Mouse (Mus musculus) yolk sac, embryonic 10.5 days (tissue): ENCODE measurements around the gene Scn3b.

Experiments used
- DNase-seq: peaks from one replicate; pipeline ENCODE4 v3.0.0-alpha.2; 2017; ENCODE audit warnings: low spot score

Scn3b gene

DNA sequence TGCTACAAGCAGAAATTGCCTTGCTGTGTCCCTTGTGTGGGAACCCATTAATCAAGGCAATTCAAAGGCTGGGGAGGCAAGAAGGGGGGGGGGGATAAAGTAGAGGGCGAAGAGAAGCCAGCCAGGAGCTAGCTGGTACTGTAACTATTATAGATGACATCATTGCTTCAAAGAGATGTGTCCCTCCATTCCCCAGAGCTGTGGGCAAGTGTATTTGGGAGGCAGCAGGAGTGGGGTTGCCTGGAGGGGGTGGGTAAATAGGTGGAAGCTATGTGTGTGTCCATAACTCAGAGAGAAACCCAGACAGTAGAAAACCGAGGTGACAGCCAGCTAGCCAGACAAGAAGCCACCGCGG is 292 bp upstream of the Scn3b start:
- DNase-seq = no peak

DNA sequence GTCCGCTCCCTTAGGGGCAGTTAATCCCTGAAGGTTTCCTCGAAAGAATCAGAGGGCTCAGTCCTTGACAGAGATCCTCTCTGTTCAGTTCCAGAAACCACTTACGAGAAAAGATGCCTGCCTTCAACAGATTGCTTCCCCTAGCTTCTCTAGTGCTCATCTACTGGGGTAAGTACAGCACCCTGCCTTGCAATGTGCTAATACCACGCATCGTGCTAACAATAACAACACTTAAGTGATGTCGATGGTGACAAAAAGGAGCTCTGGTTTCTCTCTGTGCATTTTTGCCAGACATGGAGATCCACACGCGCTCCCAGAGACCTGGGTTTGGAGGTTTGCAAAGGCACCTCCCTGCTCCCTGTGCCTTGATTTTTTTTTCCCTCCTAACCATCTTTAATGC is 863 bp downstream of the Scn3b start:
- DNase-seq = no peak

DNA sequence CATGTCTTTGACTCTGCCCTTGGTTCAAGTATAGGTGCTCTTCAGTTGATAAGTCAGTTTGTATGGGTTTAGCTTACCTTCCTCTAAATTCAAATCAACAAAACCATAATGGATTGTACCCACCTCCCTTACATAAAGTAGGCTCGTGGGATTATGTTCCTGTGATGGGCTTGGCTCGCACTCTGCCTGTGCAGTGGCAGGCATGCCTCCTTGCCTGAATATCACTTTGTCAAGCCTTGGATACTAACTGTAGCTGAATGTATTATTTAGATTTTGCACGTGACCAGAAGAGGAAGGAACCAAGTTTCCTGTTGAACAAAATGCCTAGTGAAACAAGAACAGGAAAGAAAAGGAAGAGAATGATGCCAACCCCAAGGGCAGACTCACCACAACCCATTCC is 2.1 kb downstream of the Scn3b start:
- no peak for DNase-seq

DNA sequence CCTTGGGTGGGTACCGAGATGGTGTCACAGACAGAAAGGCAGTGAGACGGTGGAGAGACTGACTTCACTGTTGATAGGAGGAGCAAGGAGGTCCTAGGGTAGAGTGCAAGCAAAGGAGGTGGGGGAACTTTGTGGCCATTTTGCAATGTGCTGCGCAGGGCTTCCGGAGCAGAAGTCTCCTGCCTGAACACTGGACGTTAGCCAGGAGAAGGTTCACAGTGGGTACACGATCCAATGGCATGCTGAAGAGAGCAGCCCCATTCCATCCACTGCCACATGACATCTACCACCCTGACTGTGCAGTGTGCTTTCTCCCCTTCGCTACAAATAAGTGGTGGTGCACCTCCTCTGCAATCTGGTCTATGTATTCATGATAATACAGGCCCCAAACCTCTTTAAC is 3.8 kb downstream of the Scn3b start:
- DNase-seq = no peak

- no peak for DNase-seq
Observed at GRCm38 (mm10) chr9:40275904-40276303, 6.9 kb downstream of the Scn3b start.

DNA sequence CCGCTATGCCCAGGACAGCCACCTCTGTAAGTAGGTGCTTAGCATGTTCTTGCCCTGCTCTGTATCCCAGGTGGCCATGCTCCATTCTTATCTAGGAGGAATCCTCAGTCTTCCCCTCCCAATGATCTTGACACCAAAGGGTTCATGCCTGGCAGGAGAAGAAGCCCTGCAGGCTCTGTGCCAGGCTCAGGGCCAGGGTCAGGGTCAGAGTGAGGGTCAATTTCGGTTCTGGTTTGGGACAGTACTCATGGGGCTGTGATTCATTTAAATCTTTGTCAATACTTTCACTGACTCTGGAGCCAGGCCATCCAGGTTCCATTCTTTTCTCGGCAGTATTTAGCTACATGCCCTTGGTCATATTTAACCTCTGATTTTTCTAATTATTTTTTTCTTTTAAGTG is 8.7 kb downstream of the Scn3b start:
- DNase-seq = no peak

DNA sequence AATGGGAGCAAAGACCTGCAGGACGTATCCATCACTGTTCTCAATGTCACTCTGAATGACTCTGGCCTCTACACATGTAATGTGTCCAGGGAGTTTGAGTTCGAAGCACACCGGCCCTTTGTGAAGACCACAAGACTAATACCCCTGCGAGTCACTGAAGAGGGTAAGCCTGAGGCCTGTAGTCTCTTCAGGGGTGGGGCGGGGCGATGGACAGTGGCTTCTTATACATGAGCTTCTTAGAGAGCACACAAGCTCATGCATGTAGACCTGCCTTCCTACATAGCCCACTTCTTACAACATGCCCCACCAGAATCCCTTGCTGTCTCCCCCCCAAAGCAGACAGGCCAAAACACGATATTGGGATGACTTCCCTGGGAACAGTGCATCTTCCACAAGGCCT is 10.4 kb downstream of the Scn3b start:
- DNase-seq = no peak

- DNase-seq = no peak
Observed at GRCm38 (mm10) chr9:40282968-40283367, 14.0 kb downstream of the Scn3b start.

DNA sequence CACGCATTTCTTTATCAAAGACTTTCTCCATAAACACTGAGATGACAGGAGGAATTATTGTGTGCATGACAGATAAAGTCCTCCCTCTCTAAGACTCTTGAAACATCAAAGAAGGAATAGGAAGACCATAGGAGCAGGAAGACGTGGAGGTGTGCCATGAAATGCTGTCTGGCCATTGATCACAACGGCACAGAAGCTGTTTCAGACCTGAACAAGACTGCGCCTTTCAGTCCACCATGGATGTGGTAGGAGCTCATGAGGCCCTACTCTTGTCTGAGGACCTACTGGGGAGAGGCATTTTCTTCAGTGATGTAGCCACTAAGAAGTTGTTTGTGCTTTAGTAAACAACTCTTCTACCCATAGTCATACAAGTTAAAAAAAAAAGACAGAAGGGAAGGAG is 23.5 kb downstream of the Scn3b start:
- DNase-seq = no peak

DNA sequence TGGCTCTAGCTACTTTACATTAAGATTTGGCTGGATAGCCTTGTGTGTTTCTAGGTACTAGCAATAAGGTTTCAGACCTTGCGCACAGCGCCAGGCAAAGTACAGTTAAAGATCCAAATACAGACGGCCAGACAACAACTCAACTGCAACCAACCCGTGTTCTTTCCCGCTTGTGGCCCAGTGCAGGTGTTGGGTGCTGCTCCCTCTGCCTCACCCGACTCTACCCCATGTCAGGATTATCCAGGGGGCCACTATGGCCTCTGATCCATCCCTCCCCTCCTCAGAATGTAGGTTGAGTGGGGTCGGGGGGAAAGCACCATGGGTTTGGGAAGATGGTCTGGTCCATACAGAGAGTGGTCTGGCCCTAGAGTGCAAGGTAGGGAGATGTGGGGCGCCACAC is 24.3 kb downstream of the Scn3b start:
- DNase-seq = no peak

GRCm38 (mm10) chr9:40293740-40294139 is 24.7 kb downstream of the Scn3b start:
- DNase-seq = no peak

- DNase-seq = no peak
Observed at GRCm38 (mm10) chr9:40294210-40294609, 25.2 kb downstream of the Scn3b start.

DNA sequence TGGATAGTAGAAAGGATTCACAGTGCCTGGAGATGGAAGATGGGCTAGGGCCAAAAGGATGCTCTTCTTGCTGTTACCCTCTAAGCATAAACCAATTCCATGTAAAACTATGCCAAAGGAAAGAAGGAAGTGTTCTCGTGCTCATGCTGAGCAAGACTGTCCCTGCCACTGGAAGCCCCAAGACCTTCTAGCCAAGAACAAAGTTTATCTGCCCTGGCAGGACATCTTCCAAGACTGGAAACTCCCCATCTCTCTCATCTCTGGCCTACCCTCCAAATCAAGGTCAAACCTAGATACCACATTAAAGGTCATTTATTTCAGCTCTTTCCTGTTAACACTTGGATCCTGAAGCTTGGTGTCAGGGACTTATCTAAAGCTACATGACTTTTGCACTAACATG is 25.8 kb downstream of the Scn3b start:
- DNase-seq = no peak

GRCm38 (mm10) chr9:40296251-40296650 is 27.2 kb downstream of the Scn3b start:
- DNase-seq = no peak

DNA sequence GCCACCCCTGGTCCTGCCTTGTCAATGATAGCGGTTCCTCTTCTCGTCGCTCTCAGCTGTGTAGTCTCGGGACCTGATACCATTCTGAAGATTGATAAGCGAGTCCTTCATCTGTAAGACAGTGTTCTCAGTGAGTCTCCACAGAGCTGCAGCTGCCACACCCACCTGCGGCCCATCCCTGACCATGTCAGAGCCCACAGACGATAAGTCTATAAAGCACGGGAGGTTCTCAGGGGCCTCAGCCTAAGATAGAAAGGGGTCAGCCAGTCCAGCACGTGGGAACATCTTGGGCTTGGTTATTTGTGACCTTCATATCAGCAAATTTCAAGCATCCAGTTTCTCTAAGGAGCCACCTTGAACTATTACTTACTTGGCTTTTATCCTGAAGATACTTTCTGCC is 29.0 kb downstream of the Scn3b start:
- no peak for DNase-seq

GRCm38 (mm10) chr9:40299323-40299722 is 30.3 kb downstream of the Scn3b start:
- DNase-seq = no peak

GRCm38 (mm10) chr9:40300018-40300989 is 31.3 kb downstream of the Scn3b start:
- no peak for DNase-seq

DNA sequence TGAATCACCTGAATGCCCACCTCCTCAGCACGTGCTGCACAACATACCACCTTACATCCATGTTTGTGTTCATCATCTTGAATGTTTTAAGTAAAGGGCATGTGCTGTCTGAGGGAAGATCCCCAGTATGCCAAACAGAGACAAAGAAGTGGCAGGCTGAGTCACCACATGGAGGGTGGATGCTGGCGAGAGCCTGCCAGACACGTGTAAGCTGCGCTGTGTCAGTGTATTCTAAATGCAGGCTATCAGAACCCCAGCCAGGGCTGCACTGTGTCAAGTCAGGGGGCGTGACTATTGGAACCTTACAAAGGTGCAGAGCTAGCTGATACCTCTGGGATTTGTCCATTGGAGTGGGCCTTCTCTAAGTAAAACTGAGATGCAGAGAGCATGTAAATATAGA is 32.5 kb downstream of the Scn3b start:
- DNase-seq = no peak

DNA sequence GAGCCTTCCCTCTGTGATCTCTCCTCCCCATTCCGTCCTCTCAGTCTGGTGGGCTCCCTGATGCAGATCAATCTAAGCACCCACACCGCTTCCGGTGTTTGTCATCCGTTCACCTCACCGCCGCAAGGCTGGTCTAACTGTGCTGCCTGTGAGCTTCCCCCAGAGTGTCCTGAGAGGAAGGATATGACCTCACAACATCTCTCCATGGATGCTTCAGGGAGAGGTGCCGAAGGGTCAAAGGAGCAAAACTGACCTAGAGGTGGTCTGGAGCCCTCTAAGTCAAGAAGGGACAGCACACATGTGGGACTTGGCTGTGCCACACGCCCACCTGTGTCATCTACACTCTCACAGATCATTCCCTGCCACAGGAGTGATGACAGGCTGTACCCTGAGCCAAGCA is 33.4 kb downstream of the Scn3b start:
- no peak for DNase-seq

GRCm38 (mm10) chr9:40304243-40304642 is 35.2 kb downstream of the Scn3b start:
- DNase-seq = no peak

GRCm38 (mm10) chr9:40307311-40307710 is 38.3 kb downstream of the Scn3b start:
- DNase-seq = no peak

DNA sequence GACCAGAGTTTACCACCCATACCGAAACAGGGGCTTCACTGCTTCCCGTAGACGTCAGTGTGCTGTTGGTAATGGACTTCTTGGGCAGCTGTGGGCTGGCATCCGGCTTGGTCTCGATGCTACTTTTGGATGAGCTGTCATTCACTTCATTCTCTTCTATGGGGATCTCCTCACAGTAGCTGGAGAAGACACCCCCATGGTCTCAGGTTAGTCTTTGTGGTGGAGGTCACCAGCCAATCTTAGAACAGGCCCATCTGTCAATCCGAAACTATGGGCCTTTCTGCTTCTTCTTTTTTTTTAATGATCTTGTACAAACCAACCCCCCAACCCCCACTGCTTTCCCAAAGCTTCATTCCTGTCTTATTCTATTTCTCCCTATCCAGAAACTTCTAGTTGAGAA is 40.9 kb downstream of the Scn3b start:
- no peak for DNase-seq

- DNase-seq = no peak
Observed at GRCm38 (mm10) chr9:40311813-40312212, 42.8 kb downstream of the Scn3b start.
